Mouse (Mus musculus) effector memory CD4-positive, alpha-beta T cell, adult 7 months (primary cell): ENCODE measurements around the gene Sapcd1. TPM values are rescaled to one million over a fixed set of nuclear protein-coding genes. Genes with fewer than 3 reads are reported as not detected.

Source experiments
- polyA plus RNA-seq: library from polyadenylated mRNA; unstranded; fragments of 100-300 nt; shearing (Covaris generic); gene quantifications from one replicate; pipeline ENCODE4 v1.2.1, GENCODE M21; 2017

Gene Sapcd1
- polyA plus RNA-seq, result not detected

DNA sequence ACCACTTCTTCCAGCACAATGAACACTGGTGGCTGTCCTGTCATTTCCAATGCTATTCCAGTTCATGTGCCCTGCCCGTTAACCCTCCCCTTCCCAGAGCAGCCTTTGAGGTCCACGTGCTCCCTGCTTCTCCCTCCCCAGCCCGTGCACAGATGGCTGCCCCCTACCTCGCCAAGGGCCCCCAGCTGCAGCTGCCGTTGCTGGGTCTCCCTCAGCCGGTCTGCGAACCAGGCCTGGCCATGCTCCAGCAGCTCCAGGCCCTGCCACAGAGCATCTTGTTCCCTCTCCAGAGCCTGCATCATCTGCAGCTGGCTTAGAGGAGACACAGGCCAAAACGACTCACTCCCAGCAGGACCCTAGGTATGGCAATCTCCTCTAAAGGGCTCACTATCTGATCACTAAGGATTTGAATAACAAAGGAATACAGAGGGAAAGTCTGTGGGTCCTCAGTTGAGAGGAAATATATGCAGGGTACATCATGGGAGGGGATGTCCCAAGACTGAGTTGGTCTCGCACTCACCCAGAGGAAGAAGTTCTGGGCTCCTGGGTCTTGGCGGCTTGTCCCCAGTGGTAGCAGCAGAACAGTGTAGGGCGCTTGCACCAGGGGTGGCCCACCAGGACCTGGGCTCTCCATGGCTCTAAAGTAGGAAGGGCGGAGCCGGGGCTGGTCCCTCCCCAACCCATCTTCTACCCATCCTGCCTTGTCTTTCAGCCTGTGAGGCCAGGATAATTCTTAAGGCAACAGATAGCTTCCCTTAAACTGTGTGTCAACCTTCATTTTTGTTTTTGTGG lies at the start of gene Sapcd1:
Gene Sapcd1 (minus strand): TSS at position 740 of the 792 bp plus-strand sequence.

DNA sequence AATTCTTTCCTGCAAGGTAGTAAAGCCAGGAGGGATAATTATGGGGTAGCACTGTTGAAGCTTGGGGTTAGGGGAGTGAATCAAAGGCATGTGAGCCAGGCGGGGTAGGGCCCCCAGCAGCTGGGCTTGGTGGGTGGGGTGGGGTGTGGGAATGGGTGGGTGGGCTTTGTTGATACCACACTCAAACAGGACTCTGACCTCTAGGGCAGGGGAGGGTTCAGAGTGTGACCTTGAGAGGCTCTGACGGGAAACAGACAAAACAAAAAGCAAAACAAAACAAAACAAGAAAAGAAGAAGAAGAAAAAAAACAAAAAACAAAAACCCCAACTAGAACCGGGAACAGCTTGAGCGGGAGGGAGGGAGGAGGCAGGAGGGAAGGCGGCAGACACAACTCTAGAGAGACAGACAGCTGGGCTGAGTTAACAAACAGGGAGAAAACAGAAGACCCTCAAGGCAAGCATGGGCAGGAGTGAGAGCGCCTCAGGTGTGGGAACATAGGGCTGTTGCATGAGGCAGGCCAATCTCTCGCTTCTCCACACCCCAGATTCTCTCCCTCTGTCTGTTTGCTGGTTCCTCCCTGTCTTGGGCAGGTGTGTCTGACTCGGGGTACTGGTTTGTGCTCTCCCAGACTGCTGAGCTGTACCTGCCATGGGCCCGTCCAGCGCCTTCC lies 48.8 kb upstream of the Sapcd1 start, which contains the start of gene Ly6g6e:
Gene Ly6g6e (plus strand): TSS at position 396 of the 670 bp plus-strand sequence.

DNA sequence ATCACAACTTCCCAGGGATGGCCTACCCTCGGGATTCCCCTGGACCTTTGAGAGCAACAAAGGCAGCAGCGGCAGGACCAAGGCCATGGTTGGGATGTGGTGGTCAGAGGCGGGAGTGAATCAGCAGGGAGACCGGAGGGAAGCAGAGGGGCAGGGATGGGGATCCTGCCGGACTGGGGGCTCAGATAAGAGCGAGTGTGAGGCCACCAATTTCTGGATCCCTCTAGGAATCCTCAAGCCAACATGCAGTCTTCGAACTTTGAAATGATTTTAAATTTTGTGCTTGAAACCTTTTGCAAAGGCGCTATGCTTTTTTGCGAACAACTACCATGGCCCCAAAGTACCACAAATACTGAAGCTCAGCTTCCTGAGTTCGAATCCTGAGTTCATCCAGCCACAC lies 38.3 kb upstream of the Sapcd1 start, which contains the start of gene Mpig6b:
Gene Mpig6b (minus strand): TSS at position 101 of the 400 bp plus-strand sequence.

DNA sequence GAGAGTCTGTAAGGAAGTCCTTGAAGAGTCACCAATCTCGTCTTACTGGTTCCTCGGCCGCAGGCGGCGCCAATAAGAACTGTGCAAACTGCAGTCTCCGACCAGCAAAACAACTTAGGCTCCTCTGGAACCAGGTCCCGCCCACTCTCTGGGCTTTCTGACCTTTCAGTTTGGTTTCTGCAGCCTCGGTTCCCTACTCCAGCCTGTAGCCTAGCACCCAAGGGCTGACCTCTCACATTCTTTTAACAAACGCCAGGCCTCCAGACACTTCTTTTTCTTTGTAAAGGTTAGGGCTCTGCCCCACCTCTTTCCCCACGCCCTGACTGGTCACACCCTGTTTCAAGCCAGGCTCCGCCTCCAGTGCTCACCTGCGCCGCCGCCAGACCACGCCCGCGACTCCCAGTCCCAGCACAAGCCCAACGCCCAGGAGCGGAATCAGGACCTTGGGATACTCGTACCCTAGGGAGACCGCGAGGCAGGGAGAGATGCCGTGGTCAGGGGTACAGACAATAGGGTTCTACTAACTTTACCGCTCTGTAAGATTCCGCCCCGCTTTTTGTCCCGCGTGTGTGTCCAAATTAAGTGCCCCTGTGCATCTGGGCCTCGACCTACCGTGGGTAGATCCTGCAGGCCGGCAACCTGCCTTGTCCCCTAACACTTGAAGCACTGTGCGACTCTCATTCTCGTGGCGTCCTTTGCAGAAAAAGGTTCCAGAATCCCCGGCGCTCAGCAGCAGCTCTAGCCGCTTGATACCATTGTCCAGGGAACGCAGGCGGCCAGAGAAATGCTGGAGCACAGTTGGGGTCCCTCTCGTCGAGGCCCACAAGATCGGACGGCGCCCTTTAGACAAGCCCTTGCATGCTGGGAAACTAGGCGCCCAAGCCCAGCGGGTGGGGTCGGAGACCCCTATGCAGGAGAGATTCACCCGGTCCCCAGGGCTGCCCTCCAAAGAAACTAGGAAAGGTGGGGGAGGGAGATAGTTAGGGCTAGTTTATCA lies 37.4 kb upstream of the Sapcd1 start, which contains the start of gene Ly6g6c:
Gene Ly6g6c (plus strand): TSS at position 438 of the 997 bp plus-strand sequence.

DNA sequence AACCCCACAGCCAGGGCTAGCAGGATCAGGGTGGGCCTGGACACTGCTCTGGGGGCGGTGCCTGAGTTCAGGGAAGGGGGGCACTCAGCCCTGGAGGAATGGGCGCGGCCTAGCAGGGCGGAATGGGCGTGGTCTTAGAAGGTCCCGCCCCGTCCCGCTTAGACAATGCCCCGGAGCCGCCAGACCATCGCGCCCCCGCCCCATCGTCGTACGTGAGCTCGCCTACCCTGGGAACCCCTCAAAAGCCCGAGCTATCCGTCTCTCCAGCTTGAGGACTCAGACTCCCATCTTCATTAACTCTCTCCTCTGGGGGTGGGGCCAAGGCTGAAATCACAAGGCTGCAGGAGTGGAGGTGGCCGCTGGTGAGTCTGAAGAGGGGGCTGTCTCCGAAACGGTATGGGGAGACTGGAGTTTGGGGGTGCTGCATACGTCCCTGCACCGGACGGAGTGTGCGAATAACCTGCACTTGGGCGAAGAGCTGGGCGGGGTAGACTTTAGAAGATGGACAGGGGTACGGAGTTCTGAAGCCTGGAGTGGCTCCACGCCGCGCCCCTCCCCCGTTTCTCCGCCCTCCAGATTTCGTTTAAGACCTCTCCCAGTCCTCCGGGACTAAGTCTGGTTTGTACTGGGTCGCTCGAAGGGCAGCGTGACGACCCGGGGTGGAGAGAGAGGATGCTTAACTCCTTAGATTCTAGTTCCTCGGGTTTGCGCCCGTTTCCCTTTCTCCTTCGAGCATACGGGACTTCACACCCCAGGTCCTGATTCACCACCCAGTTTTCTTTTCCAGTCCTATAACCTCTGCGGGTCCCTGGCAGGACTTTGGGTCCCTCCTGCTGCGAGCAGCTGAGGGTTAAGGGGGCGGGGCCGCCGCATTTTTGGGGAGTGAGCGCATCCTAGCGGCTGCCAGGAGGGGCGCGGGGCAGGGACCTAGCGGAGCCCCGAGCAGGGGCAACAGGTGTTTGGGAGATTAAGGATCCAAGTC lies 31.4 kb upstream of the Sapcd1 start, which contains the start of gene Ddah2:
Gene Ddah2 (plus strand): TSS at position 125 of the 982 bp plus-strand sequence.

DNA sequence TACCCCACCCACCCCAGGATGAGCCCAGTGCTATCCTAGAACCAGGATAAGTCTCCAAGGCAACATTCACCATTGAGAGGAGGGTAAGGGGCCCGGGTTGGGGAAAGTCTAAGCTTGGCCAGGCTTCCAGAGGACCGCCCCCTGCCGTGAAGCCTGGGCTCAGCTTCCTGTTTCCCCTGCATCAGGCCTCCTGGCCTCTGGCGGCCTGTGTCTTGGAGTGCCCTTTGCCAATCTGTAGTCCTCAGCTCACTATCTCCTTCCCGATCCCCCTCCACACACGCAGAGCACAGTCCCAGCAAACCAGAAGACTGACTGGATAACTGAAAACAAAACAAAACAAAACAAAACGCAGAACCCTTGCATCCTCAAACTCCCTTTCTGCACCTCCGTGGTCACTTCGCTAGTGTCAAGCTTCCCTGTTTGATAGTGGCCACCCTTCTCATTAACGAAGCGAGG lies 21.8 kb upstream of the Sapcd1 start, which contains the start of gene Clic1:
Gene Clic1 (plus strand): TSS at position 406 of the 456 bp plus-strand sequence.

DNA sequence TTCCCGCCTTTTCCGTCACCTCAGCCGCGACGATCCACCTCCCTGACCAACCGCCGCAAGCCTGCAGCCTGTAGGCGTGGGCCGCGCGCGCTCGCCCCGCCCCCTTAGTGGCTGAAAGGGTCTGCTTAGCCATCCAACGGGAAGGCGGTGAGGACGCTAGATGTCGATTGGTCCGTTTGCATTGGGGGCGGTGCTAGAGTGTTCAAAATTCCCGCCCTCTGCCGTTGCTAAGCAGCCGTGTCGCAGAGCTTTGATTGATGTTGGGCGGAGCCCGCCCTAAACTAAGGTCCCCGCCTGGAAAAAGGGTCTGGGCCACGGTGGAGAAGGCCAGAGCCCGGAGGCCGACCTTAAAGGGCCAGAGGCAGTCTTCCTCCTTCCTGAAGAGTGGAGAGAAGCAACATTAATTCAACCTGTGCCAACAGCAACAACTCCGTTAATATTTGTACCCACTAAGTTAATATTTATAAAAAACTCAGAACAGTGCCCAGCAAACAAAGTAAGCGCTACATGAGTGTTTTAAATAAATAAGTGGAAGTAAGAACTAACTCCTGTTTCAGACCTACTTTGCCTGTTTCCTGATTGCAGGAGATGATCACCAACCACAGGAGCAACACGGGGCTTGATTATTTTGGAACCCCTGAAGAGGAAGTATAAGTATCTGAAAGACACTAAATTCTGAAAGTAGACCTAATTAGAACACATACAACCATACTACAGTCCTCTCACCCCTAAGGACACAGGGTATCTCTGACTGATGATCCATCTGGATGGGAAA lies 19.1 kb upstream of the Sapcd1 start, which contains the start of gene Msh5:
Gene Msh5 (minus strand): TSS at position 65 of the 775 bp plus-strand sequence.

DNA sequence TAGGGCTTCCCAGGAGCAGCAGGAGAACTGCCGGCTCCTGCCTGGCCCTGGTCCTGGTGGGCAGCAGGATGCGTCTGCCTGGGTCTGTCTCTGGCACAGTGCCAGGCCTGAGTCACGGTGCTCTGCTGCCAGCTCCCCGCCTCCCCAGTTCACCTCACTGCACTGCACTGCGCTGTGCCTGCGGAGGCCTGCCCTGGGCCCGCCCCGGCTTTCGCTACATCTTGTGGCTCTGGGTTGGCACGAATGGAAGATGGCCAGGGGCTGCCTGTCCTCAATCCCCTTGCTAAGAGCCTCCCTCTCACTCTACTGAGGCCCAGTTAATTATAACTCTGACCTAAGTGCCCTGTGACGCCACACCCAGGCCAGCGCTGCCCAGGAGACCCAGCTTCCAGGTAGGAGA lies 11.4 kb downstream of the Sapcd1 start, which contains the start of gene Vwa7:
Gene Vwa7 (plus strand): TSS at position 204 of the 400 bp plus-strand sequence.

DNA sequence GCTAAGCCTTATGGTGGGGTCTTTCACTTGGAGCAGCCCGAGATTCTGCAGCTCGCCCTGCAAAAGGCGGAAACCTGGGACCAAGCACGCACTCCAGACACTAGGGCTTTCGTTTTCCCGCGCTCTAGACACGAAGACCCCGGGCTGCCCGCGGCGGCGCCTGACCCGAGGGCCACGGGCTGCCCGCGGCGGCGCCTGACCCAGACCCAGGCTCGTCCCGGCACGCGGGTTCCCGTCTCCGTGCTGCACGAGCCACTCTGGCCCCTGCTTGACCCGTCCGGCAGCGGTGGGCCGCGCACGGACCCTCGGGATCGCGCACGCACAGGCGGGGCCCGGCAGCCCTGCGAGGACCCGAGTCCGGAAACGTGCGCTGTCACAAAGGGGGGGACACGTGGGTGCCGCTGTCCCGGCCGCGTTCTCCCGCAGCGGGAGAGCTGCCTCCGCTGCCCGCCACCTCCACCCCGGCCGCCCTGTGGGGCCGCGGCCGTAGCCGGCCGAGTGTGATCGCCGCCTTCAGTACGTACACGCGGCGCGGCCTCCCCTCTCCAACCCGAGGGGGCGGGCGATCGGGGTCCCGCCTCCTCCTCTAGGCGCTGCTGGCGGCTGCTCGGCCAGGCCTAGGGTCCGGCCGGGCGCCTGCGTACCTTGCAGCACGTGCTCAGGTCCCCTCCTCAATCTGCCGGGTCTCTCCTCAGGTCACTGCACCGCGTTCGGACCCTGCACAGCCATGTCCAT lies 26.9 kb downstream of the Sapcd1 start, which contains the start of gene Vars:
Gene Vars (plus strand): TSS at position 271 of the 735 bp plus-strand sequence.

DNA sequence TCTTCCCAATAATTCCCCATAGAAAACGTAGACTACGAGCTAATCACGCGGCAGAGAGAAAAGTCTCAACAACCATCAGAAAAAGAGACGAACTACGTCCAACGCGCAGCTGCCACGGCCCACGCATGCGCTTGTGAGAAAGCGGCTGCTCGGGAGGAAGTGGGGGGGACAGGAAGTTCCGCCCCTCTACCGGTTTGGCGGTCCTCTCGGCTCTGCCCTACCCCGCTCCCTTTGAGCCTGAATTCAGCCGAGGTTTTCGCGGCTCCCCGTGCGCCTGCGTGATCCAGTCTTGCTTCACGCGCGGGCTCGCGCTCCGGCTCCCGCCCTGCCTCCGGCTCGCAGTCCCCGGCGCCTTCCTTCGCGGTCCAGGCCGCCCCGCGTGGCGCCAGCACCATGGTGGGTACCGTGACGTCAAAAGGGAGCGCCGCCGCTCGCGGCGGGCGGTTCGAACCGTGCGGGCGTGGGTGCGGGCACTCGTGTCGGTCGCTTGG lies 46.1 kb downstream of the Sapcd1 start, which contains the start of gene Lsm2:
Gene Lsm2 (plus strand): TSS at position 173 of the 491 bp plus-strand sequence.

Other genes with a start within 250 kb of the Sapcd1 start
- not detected for gene Cyp21a1, start 223.5 kb downstream of the Sapcd1 start, polyA plus RNA-seq
- 22.8 TPM for gene Stk19, start 191.1 kb downstream of the Sapcd1 start, polyA plus RNA-seq
- gene Dxo, start 191.0 kb downstream of the Sapcd1 start, polyA plus RNA-seq, result 93.8 TPM
- gene Skiv2l, start 177.8 kb downstream of the Sapcd1 start, polyA plus RNA-seq, result 117 TPM
- 34.7 TPM for gene Nelfe, start 177.6 kb downstream of the Sapcd1 start, polyA plus RNA-seq
- gene Cfb, start 165.5 kb downstream of the Sapcd1 start, polyA plus RNA-seq, result 0.40 TPM
- gene Zbtb12, start 148.5 kb downstream of the Sapcd1 start, polyA plus RNA-seq, result 0.38 TPM
- gene Gm20547, start 146.0 kb downstream of the Sapcd1 start, polyA plus RNA-seq, result not detected
- gene C2, start 129.8 kb downstream of the Sapcd1 start, polyA plus RNA-seq, result 1.4 TPM
- 55.0 TPM for gene Ehmt2, start 129.5 kb downstream of the Sapcd1 start, polyA plus RNA-seq
- not detected for gene Slc44a4, start 113.5 kb downstream of the Sapcd1 start, polyA plus RNA-seq
- gene Neu1, start 96.8 kb downstream of the Sapcd1 start, polyA plus RNA-seq, result 63.5 TPM
- 1,521 TPM for gene Hspa1b, start 68.8 kb downstream of the Sapcd1 start, polyA plus RNA-seq
- gene Gm20481, start 58.1 kb downstream of the Sapcd1 start, polyA plus RNA-seq, result 90.8 TPM
- 909 TPM for gene Hspa1a, start 55.9 kb downstream of the Sapcd1 start, polyA plus RNA-seq
- not detected for gene Hspa1l, start 55.3 kb downstream of the Sapcd1 start, polyA plus RNA-seq
- gene Lsm2, start 46.2 kb downstream of the Sapcd1 start, polyA plus RNA-seq, result 50.0 TPM
- 214 TPM for gene Vars, start 27.0 kb downstream of the Sapcd1 start, polyA plus RNA-seq
- 0.37 TPM for gene Vwa7, start 11.4 kb downstream of the Sapcd1 start, polyA plus RNA-seq
- 2.2 TPM for gene Msh5, start 18.7 kb upstream of the Sapcd1 start, polyA plus RNA-seq
- 334 TPM for gene Clic1, start 21.9 kb upstream of the Sapcd1 start, polyA plus RNA-seq
- gene Ddah2, start 31.0 kb upstream of the Sapcd1 start, polyA plus RNA-seq, result 0.85 TPM
- not detected for gene Ly6g6c, start 37.4 kb upstream of the Sapcd1 start, polyA plus RNA-seq
- not detected for gene Mpig6b, start 38.2 kb upstream of the Sapcd1 start, polyA plus RNA-seq
- not detected for gene Ly6g6e, start 48.9 kb upstream of the Sapcd1 start, polyA plus RNA-seq
- gene Ly6g6d, start 50.0 kb upstream of the Sapcd1 start, polyA plus RNA-seq, result not detected
- not detected for gene Ly6g6f, start 57.6 kb upstream of the Sapcd1 start, polyA plus RNA-seq
- gene Abhd16a, start 61.2 kb upstream of the Sapcd1 start, polyA plus RNA-seq, result 79.3 TPM
- gene Ly6g5c, start 80.3 kb upstream of the Sapcd1 start, polyA plus RNA-seq, result not detected
- gene Ly6g5b, start 87.4 kb upstream of the Sapcd1 start, polyA plus RNA-seq, result 1.8 TPM
- gene Gpank1, start 93.4 kb upstream of the Sapcd1 start, polyA plus RNA-seq, result 65.3 TPM
- gene Csnk2b, start 94.0 kb upstream of the Sapcd1 start, polyA plus RNA-seq, result 223 TPM
- 1.7 TPM for gene D17H6S53E, start 98.4 kb upstream of the Sapcd1 start, polyA plus RNA-seq
- not detected for gene Apom, start 104.0 kb upstream of the Sapcd1 start, polyA plus RNA-seq
- 56.5 TPM for gene Bag6, start 107.2 kb upstream of the Sapcd1 start, polyA plus RNA-seq
- 24.5 TPM for gene Prrc2a, start 136.9 kb upstream of the Sapcd1 start, polyA plus RNA-seq
- gene Aif1, start 148.1 kb upstream of the Sapcd1 start, polyA plus RNA-seq, result not detected
- gene Lst1, start 160.4 kb upstream of the Sapcd1 start, polyA plus RNA-seq, result 4.4 TPM
- gene Ltb, start 166.4 kb upstream of the Sapcd1 start, polyA plus RNA-seq, result 1,113 TPM
- gene Tnf, start 174.0 kb upstream of the Sapcd1 start, polyA plus RNA-seq, result 156 TPM
- gene Lta, start 177.3 kb upstream of the Sapcd1 start, polyA plus RNA-seq, result 55.4 TPM
- not detected for gene Gm16181, start 192.8 kb upstream of the Sapcd1 start, polyA plus RNA-seq
- gene Atp6v1g2, start 205.6 kb upstream of the Sapcd1 start, polyA plus RNA-seq, result 4.8 TPM
- 15.0 TPM for gene Nfkbil1, start 207.8 kb upstream of the Sapcd1 start, polyA plus RNA-seq
- gene Ddx39b, start 213.7 kb upstream of the Sapcd1 start, polyA plus RNA-seq, result 149 TPM
- 6,702 TPM for gene H2-D1, start 234.7 kb upstream of the Sapcd1 start, polyA plus RNA-seq